Mouse (Mus musculus): ENCODE data around the gene Gm19426. TPM values are rescaled to one million over a fixed set of nuclear protein-coding genes. Genes with fewer than 3 reads are reported as not detected.

Gm19426 gene
- total RNA-seq (2012; rRNA removed), result not detected in 2 replicates
- total RNA-seq (2014; rRNA removed), result not detected in 2 replicates
- not detected in 2 replicates for polyA plus RNA-seq (2012; ENCODE audit: insufficient read length, low read depth)

DNA sequence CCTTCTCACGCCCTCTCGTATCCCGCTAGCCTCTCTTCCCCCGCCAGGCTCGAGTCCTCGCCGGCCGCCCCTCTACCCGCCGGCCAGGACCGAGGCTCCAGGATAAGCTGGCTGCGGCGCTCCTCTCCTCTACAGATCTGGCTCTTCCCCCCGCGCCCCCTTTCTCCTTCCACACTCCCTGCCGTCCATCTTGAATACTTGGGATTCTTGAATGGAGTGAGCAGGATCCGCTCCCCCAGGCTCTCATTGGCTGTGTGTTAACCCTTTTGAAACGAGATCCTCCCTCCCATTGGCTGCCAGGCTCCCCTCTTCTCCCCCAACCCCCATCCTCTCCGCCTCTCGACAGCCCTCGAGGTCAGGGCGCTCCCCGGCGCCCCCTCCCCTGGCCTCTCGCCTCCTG is at the start of gene Gm19426:
Gene Gm19426 (minus strand): TSS at position 95 of the 400 bp plus-strand sequence.
- no peaks in the 10 kb centered on the region for H3K79me2 ChIP-seq (replicated peaks; ENCODE audit: control insufficient read depth, extremely low read depth, insufficient read depth, poor library complexity, severe bottlenecking)
- in situ Hi-C loops (cut with MboI; ENCODE audit: low pct_ligation_motif_present, low pct_unique_long_range_greater_than_20kb, low sequenced_read_pairs), result no loop called here
- H3K4me2 ChIP-seq (ENCODE audit: insufficient read depth, low read depth, poor library complexity, severe bottlenecking), result peak within 1 kb of the TSS; percentile 37; the same call in 1 of the 2 replicates
- H3K4me1 ChIP-seq (ENCODE audit: control insufficient read depth in 1 of 2, insufficient read depth in 2 of 2), result peaks cover 0 to 6% of the 10 kb centered on the region in 2 experiments; a peak in 1 of 4 replicates
- peak within 1 kb of the TSS in 1 of 3 experiments; percentile 37 for H3K4me3 ChIP-seq (replicated peaks in 1 of 3; ENCODE audit: low read depth in 2 of 3, low read length in 2 of 3, poor library complexity in 1 of 3)
- TF ChIP-seq SIN3A (IDR thresholded peaks at IDR 0.05; ENCODE audit: low read length) (no peak), ZNF384 (IDR thresholded peaks at IDR 0.05; ENCODE audit: low read depth, low read length) (no peak), POLR2AphosphoS2 (IDR thresholded peaks at IDR 0.05; ENCODE audit: low read depth, low read length) (no peak), HCFC1 (IDR thresholded peaks at IDR 0.05; ENCODE audit: low read depth, low read length) (no peak), BHLHE40 (IDR thresholded peaks at IDR 0.05; ENCODE audit: low read depth, low read length) (no peak), POLR2A (IDR thresholded peaks at IDR 0.05; ENCODE audit: low read depth, low read length) (no peak), CHD2 (IDR thresholded peaks at IDR 0.05; ENCODE audit: low read length) (no peak), ZC3H11A (IDR thresholded peaks at IDR 0.05; ENCODE audit: low read depth, low read length) (no peak), USF1 (IDR thresholded peaks at IDR 0.05; ENCODE audit: low read depth, low read length) (no peak), IRF4 (IDR thresholded peaks at IDR 0.05; ENCODE audit: low read depth, low read length) (no peak), RAD21 (IDR thresholded peaks at IDR 0.05; ENCODE audit: low read depth, low read length) (no peak), RCOR1 (conservative IDR thresholded peaks at IDR 0.05; ENCODE audit: low read depth, low read length) (no peak)
- H3K9me3 ChIP-seq (replicated peaks; ENCODE audit: low read length), result no peaks in the 10 kb centered on the region
- dilution Hi-C loops (cut with MboI; ENCODE audit: extremely low pct_ligation_motif_present, extremely low pct_unique_long_range_greater_than_20kb, low sequenced_read_pairs), result no loop called here
- peaks cover 29% of the 10 kb centered on the region for H3K27me3 ChIP-seq (replicated peaks)
- H3K36me3 ChIP-seq (replicated peaks in 1 of 2; ENCODE audit: control insufficient read depth in 1 of 2, insufficient read depth in 1 of 2, low read length in 1 of 2), result no peaks in the 10 kb centered on the region
- DNase-seq (ENCODE audit: extremely low read depth), result no peak
- no peak within 1 kb of the TSS for H3K9ac ChIP-seq (ENCODE audit: insufficient read depth, low read depth)
- no peak within 1 kb of the TSS for H3K27ac ChIP-seq (ENCODE audit: insufficient read depth, low read depth)

- in situ Hi-C loops (cut with MboI; ENCODE audit: low pct_ligation_motif_present, low pct_unique_long_range_greater_than_20kb, low sequenced_read_pairs), result no loop called here
- Histone ChIP-seq H3K4me3 (replicated peaks in 1 of 3; ENCODE audit: low read depth in 2 of 3, low read length in 2 of 3, poor library complexity in 1 of 3) (no peak overlapping the region), H3K79me2 (replicated peaks; ENCODE audit: control insufficient read depth, extremely low read depth, insufficient read depth, poor library complexity, severe bottlenecking) (no peaks in the 10 kb centered on the region), H3K9me3 (replicated peaks; ENCODE audit: low read length) (peaks cover 13% of the 10 kb centered on the region), H3K4me1 (ENCODE audit: control insufficient read depth in 1 of 2, insufficient read depth in 2 of 2) (peaks cover 0 to 8% of the 10 kb centered on the region in 2 experiments; a peak in 2 of 4 replicates), H3K27me3 (replicated peaks) (no peaks in the 10 kb centered on the region), H3K27ac (ENCODE audit: insufficient read depth, low read depth) (no peak overlapping the region), H3K36me3 (replicated peaks in 1 of 2; ENCODE audit: control insufficient read depth in 1 of 2, insufficient read depth in 1 of 2, low read length in 1 of 2) (no peaks in the 10 kb centered on the region), H3K4me2 (ENCODE audit: insufficient read depth, low read depth, poor library complexity, severe bottlenecking) (no peak overlapping the region), H3K9ac (ENCODE audit: insufficient read depth, low read depth) (no peak overlapping the region)
- TF ChIP-seq MYC (IDR thresholded peaks at IDR 0.05; ENCODE audit: low read depth, low read length), result no peak
- TF ChIP-seq MEF2A (IDR thresholded peaks at IDR 0.05; ENCODE audit: borderline replicate concordance, low read depth, low read length), result no peak
- TF ChIP-seq CHD2 (IDR thresholded peaks at IDR 0.05; ENCODE audit: low read length), result no peak
- no peak for TF ChIP-seq RAD21 (IDR thresholded peaks at IDR 0.05; ENCODE audit: low read depth, low read length)
- no peak for TF ChIP-seq ETS1 (conservative IDR thresholded peaks at IDR 0.05; ENCODE audit: low read depth, low read length)
- no peak for TF ChIP-seq ZKSCAN1 (IDR thresholded peaks at IDR 0.05; ENCODE audit: borderline replicate concordance, low read depth, low read length)
- no peak for TF ChIP-seq NRF1 (IDR thresholded peaks at IDR 0.05; ENCODE audit: low read depth, low read length)
- TF ChIP-seq MAX (IDR thresholded peaks at IDR 0.05; ENCODE audit: low read length), result no peak
- TF ChIP-seq ZNF384 (IDR thresholded peaks at IDR 0.05; ENCODE audit: low read depth, low read length), result no peak
- no peak for TF ChIP-seq JUN (IDR thresholded peaks at IDR 0.05; ENCODE audit: insufficient read depth, low read depth, low read length)
- TF ChIP-seq ZC3H11A (IDR thresholded peaks at IDR 0.05; ENCODE audit: low read depth, low read length), result no peak
- no peak for TF ChIP-seq SIN3A (IDR thresholded peaks at IDR 0.05; ENCODE audit: low read length)
- no peak for TF ChIP-seq BHLHE40 (IDR thresholded peaks at IDR 0.05; ENCODE audit: low read depth, low read length)
- TF ChIP-seq HCFC1 (IDR thresholded peaks at IDR 0.05; ENCODE audit: low read depth, low read length), result no peak
- TF ChIP-seq CTCF (conservative IDR thresholded peaks at IDR 0.05 in 1 of 2, IDR thresholded peaks at IDR 0.05 in 1 of 2; ENCODE audit: low read depth in 2 of 2, low read length in 2 of 2), result no peak
- TF ChIP-seq POLR2AphosphoS2 (IDR thresholded peaks at IDR 0.05; ENCODE audit: low read depth, low read length), result no peak
- no peak for DNase-seq (ENCODE audit: extremely low read depth)
- dilution Hi-C loops (cut with MboI; ENCODE audit: extremely low pct_ligation_motif_present, extremely low pct_unique_long_range_greater_than_20kb, low sequenced_read_pairs), result no loop called here
Observed at GRCm38 (mm10) chr2:84793154-84793553, 49.7 kb upstream of the Gm19426 start.
